Mouse (Mus musculus) frontal cortex, adult 2 months (tissue): ENCODE measurements around the gene Lhx4. TPM values are rescaled to one million over a fixed set of nuclear protein-coding genes. Genes with fewer than 3 reads are reported as not detected.

Experiments
- DNase-seq, 2 experiments: peaks; one replicate each; pipeline ENCODE4 v3.0.0; 2022; ENCODE audit warnings: low spot score in 1 of 2; ENCODE audit errors: extremely low spot score in 1 of 2
- polyA plus RNA-seq: library from polyadenylated mRNA; depleted of rRNA; stranded (reverse); fragments of >200 nt; gene quantifications from 2 replicates; pipeline ENCODE4 v1.2.3, GENCODE M21; 2012; rRNA removed

The Lhx4 gene
- not detected in 2 replicates for polyA plus RNA-seq

DNA sequence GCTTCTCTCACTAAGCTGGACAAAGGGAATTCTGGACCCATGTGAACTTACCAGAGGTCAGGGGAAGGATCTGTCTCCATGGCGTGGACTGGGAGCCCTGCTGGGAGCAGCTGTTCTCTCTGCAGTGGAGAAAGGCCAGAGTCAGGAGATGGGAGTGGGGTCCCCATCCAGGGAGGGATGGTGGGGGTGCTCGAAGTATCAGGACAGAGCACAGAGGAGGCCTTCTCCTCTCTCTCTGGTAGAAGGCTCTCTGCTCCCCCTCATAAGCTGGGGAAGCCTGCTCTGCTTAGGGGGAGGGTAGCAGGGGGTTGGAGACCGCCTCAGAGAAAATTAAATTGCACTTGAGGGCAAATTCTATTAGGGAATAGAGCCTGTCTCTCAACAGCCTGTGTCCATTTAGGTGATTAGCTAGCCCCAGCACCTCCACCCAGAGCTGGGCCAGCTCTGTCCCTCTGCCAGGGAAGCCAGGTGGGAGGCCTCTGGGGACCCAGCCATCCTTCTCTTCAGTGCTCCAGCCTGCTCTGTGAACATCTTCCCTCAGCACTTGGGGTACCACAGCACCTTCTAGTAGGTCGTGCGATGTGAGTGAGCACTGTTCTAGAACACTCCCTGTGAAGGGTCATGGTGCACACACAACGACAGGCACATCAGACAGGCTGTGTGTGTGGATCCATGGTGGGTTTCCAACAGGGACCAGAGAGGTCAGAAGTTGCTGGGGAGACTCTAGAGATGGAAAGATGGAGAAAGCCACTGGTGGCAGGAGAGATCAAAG lies at the start of gene Lhx4:
Gene Lhx4, minus strand, starts transcription at position 201 of the 772 bp plus-strand sequence.
- no peak for DNase-seq

DNA sequence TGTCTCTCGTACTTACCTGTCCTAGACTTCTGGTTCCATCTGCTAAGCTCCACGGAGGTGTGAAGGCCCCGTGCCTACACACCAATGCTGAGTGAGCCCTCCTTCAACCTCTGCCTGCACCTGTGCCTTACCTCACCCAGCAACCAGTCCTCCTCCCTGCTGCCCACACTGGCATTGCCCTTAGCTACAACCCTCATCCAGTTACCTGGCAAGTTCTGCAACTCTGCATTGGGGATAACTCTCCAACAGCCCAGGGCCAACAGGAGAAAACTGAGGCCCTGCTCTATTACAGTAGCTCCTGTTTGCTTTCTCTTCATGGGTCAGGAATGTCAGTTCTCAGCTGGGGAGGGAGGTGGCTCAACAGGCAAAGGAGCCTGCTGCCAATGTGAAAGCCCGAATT lies 46.5 kb upstream of the Lhx4 start:
- no peak for DNase-seq

- DNase-seq: no peak
These were observed 45.9 kb upstream of the Lhx4 start for GRCm38 (mm10) chr1:155797425-155797824.

- no peak for DNase-seq
These were observed 45.4 kb upstream of the Lhx4 start for GRCm38 (mm10) chr1:155796757-155797405.

DNA sequence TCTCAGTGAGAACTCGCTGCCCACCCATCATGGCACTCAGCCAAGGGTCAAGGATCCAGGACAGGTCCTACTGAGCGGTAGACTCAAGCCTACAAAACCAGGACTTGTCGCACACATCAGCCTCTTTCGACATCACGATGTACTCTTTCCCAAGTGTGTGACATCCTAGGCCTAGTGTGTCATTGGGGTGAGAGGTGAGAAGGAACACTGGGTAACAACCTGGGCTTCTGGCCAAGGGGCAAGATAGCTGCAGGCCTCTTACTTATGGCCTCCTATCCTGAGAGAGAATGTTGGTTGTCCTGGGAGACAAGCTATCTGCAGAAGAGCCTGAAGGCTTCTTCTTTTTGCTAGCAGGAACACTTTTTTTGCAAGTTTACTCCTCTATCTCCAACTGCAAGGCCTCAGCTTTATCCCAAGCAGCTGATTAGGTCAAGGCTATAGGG lies 44.3 kb upstream of the Lhx4 start:
- no peak for DNase-seq

DNA sequence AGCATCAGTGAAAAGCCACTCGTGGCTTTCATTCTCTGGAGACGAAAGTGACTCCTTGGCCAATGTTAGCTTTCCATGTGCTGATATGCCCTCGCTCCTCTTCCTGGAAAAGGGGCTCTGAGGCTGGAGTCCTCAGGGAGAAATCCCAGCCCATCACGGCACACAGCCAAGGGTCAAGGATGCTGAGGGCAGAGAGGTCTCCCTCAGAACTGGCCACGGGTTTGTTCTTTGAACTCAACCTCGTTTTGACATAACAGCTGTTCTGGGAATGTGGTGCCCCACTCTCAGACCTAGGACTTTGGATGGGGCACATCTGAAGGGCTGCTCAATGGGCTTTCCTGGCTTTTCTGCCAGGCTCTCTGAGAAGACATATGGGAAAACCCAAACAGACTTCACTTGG lies 43.4 kb upstream of the Lhx4 start:
- no peak for DNase-seq

DNA sequence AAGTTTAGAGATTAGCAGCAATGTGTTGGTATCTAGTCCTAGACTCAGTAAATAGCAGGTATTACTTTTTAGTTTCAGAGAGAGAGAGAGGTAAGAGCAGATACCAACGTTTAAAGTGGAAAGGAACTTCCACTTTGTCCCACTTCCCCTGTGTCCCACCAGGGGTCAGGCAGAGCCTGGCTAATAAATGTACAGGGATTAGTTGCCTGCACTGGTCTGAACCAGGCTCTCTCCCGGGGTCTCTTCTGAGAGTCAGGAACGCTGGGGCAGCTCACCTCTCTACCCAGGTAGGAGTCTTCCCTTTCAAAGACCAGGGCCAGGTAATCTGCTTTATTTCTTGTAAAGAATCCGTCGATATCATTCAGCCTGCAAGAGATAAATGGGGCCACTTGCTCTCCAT lies 40.4 kb upstream of the Lhx4 start:
- no peak for DNase-seq

DNA sequence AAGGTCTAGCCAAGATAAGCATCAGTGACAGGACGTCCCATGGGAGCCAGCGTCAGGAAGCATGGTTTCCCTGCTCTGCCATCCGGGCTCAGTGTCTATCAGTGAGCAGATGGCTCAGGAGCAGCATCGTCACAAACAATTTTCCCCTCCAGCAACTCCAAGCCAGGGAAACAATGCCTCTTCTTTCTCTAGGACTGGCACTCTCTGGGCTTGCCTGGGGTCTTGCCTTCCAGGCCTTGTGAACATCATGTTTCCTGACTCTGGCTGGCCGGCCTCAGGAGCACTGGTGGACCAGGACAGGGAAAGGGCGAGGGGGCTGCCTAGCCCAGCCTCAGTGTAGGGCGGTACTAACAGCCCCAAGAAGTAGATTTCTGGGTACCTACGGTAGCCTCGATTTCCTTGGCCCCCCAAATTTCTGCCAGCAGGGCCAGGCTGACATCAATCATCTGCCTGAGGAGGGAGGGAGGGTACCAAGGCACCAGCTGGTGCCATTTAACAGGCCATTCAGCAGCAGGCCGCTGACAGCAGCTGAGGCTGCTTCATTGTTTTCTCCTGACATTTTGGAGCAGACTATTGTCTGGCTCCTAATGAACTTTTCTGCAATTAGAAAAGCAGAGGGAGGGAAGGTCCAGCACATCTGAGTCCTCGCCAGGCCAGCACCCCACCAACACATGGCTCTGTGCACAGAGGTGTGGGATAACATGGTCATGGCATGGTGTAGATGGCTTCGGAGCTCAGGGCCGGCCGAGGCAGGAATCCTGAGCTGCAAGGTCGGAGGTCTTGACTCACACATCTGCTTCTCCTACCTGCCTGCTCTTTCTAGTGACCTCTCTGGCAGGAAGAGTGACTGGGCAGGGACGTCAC lies 38.9 kb upstream of the Lhx4 start:
- no peak for DNase-seq

DNA sequence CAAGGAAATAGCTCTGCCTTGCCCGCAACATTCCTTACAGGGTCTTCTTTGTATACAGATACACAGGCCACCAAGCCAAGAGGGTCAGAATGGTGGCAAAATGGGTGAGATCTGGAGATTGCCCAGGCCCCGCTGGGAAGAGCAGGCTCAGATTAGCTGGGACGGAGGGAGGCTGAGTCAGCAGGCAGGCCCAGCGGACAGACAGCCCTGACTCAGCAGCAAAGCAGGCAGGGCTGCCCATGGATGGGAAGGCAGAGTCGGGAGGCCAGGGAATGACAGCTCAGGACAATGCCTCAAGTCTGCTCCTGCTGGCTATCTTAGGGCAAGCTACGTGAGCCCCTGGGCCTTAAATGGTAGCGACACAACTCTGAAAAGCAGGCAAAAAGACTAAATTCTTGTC lies 34.4 kb upstream of the Lhx4 start:
- DNase-seq: no peak

DNA sequence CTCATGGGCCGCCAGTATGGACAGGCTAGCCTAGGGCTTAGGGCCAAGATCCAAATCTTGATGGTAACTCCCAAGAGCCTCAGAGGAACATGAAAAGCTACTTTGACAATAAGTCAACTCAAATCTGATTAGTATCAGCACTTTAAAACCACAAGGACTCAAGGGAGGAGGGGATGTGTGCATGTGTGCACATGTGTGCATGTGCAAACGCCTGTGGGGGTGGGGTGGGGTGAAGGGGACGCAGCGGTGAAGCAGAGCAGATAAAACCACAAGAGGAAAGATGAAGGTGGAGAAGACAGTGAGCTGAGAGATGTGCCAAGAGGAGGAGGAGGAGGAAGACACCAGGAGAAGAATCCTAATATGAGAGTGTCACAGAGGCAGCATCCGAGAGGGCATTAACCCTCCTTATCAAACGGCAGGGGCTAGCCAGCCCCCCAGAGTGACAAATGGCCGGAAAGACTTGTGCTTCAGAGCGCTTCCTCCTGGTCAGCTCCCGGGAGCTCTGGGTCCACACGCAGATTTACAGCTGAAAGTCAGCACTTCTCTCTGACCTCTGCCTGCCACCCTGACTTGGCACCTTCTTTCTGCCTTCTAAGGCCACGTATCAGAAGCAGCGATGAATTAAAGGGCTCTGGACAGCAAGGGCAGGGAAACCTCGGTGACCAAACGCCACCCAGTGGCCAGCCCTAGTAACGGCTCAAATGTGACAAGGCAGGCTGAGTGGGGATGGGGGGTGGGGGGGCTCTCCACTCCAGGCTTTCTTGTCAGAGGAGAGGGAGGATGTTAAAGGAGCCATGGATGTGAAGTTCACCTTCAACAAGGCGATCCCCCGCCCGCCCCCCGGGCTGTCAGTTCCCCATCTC lies 33.1 kb upstream of the Lhx4 start:
- peak in 1 of 2 experiments; percentile 58 for DNase-seq

- DNase-seq: no peak
These were observed 30.9 kb upstream of the Lhx4 start for GRCm38 (mm10) chr1:155782382-155782781.

DNA sequence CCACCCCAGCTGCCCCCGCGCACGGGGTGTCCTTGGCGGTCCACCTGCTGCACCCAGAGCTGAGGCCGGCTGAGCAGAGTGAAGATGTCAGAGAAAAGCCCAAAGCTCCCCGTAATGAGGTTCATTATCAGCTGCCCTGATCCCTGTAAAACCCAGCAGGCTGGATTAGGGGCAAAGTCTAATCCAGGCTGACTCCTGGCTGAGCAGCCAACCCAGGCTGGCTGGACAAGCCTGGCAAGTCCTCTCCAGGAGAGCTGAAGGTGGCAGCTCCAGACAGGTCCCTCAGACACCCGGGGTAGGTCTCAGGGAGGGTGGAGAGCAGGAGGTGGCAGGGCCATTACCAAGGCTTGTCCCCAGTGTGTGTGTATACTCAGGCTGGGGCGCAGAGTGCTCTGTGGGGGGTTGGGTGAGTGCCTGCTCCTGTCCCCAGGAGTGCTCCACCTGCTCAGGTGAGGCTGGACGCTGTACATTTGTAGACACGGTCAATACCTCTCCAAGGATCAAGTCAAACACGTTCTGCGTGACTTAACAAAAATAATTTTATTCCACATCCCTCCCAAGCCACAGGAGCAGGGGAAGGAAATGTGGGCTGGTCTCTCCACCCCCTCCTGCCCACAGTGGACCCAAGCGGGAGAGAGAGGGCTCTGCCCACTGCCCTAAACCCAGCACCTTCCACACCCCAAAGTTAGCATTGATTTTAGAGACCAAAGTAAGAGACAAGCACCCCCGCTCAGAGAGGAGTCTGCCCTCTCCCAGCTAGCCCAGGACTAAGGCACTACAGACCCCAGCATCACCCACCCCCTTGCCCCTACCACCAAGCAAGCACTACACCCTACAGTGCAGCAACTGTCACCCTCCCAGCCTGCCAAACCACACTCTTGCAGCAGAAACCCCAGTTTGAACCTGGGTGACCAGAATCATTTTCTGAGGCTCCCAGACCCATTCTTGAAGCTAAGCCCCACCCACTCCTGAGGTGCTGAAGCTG lies 26.4 kb upstream of the Lhx4 start:
- DNase-seq: no peak

DNA sequence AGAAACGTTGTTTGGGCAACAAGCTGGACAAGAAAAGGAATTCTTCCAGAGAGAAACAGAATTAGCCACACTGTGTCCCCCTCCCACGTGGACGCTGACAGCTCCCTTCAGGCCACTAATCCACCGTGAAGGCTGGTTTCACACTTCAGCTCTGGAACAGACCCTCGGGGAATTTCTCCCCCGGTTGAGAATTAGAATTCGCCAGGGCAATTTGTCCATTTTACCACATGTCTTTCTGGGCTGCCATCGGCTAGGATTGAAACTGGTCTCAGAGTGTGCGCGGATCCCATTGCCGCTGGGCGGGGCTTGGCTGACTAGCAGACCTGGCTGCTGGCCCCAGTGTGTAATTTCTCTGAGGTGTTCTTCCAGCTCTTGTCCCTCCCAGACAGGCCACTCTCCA lies 7.7 kb upstream of the Lhx4 start:
- DNase-seq: no peak

DNA sequence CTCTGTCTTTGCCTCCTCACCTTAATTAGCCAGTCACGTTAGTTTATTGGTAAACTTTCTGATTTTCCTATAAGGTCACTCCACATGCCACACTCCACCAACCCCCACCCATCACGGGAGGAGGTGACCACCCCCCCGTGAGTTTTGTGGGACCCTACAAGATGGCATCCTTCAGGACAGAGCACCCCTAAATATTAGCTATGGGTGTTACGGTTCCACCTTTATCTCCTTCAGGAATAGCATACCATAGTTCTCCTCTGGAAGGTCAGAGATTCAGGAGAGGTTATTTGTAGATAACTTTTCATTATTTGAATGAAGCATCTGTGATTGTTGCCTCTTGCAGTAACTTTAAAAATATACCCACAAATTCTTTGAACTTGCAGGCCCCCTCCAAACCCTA lies 7.2 kb upstream of the Lhx4 start:
- DNase-seq: no peak

DNA sequence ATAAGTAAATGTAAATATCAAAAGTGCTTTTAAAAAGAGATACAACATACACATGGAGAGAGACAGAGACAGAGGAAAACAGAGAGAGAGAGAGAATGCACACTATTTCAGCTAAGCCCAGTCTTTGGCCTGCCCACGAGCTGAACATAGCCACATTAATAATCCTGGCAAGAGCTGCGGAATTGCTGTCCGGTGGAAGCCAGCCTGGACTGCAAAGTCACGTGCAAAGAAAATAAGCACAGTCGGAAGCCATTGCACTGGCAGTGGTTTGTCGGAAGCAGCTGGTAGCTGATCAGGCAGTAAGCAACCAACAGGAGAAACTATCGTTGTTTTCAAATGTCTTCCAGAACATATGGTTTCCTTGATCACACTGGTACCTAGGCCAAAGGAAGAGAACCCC lies 6.1 kb upstream of the Lhx4 start:
- DNase-seq: no peak

GRCm38 (mm10) chr1:155753411-155753810 lies 1.9 kb upstream of the Lhx4 start:
- no peak for DNase-seq

DNA sequence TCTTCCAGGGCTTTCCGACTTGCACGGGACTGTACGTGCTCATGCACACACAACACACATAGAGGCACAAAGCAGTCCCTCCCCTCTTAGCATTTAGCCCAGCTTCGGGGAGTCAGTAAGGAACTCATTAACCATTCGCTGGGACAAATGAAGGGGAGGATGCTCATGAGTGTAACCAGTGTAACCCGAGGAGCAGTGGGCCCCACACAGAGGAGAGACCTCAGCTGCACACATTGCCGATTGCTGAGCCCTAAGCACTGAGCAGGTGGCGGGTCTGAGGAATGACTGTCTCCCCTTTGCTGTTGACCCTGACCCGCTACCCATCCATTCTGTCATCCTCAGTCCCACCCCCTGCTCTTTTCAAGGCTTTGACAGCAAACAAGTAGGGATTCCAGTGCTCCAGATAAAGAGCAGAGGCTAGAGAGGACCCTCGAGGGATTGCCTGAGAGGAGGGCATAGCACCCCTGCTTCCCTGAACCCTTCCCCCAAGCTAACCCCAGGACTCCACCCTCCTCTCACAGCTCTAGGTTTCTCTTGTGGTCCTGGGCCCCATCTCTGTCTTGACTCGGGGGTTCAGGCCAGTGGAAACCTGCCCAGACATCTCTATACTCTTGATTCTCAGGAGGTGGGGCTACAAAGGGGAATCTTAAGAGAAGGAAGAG lies 836 bp downstream of the Lhx4 start:
- no peak for DNase-seq

GRCm38 (mm10) chr1:155747911-155748310 lies 3.6 kb downstream of the Lhx4 start:
- no peak for DNase-seq

DNA sequence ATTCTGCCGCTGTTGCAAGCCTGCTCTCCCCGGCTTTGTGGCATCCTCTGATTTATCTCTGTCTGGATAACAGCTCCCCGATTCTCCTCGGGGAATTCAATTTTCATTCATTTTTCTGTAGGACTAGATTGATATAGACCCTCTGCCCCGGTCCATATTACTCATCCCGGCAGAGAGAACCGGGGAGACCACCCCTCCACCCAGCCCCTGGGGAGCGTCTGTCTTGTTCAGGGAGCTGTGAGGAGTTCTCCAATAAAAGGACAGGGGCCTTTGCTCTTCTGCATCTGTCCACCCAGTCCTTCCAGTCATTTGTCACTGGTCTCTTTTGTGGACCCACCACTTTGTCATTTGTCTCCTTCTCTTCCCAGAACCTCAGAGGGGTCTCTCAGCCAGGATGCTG lies 4.5 kb downstream of the Lhx4 start:
- DNase-seq: no peak
